Mouse (Mus musculus): ENCODE measurements at regions not wholly inside any gene's neighbourhood (a gene's known extent, or its start where the extent isn't known, plus 50 kb on each side); places are given as distances from the start of the nearest gene placed in this dataset.

DNA sequence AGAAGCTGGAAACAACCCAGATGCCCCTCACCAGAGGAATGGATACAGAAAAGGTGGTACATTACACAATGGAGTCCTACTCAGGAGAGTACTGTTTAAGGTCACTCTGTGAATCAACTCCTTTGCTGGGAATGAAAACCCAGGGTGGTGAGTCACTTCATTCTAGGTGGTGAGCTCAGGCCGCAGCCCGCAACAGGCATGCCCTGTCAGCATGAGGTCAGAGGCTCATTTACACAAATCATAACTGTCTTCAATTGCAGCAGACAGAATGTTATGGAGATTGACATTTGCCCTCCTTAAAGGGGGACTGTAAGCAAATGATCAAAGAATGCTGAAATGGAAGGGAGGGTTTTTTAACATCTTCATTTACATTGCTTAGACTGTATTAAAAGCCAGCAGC, 405.1 kb downstream of the Gja1 start:
- TF ChIP-seq EP300 (IDR thresholded peaks at IDR 0.05; ENCODE audit: low read depth) (no peak), CTCF (IDR thresholded peaks at IDR 0.05; ENCODE audit: low read depth) (no peak)
